Mouse (Mus musculus) 416B (cell line): ENCODE results near the gene Mical3.

ENCODE experiments used
- DNase-seq: peaks from one replicate; pipeline ENCODE4 v3.0.0; 2011; ENCODE audit warnings: low read depth

The Mical3 gene

GRCm38 (mm10) chr6:121084050-121084480 lies 46.7 kb downstream of the Mical3 start:
- peak; percentile 39 for DNase-seq

- DNase-seq, result no peak
These were observed 48.7 kb downstream of the Mical3 start for GRCm38 (mm10) chr6:121082094-121082473.

GRCm38 (mm10) chr6:121081288-121082093 lies 49.3 kb downstream of the Mical3 start:
- no peak for DNase-seq

DNA sequence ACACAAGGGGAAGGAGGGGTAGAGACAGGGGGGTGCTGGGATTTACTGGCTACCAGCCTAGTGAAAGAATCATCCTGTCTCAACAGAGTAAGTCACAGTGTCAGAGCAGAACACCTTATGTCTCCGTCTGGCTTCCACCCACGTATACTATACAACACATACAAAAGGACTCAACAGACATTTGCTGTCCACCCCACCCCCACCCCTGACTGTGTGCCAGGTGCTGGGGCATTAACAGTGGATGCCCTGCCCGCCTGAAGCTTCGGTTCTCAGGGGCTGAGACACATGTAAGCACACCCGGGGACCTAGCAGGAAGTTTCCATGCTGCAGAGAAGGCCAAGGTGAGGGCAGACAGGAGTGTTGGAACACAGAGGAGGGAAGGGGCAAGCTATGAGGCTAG lies 52.6 kb downstream of the Mical3 start:
- no peak for DNase-seq

- DNase-seq, result no peak
These were observed 53.8 kb downstream of the Mical3 start for GRCm38 (mm10) chr6:121076929-121077566.

DNA sequence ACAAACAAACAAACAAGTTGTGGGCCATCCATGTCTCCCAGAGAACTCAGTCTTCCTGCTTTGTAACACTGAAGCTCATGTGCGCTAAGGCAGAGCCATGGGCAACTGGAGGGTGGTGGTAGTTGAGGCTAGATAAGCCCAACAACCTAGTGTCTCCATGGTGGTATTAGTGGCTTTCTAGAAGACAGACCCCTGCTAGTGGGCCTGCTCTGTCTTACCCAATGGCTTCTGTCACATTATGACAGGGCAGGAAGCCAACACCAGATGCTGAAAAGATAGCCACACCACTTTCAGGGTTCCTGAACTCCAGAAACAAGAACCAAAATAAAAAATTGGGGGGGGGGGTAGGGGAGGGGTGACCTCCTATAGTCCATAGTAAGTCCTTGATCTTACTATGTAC lies 55.0 kb downstream of the Mical3 start:
- peak; percentile 90 for DNase-seq

DNA sequence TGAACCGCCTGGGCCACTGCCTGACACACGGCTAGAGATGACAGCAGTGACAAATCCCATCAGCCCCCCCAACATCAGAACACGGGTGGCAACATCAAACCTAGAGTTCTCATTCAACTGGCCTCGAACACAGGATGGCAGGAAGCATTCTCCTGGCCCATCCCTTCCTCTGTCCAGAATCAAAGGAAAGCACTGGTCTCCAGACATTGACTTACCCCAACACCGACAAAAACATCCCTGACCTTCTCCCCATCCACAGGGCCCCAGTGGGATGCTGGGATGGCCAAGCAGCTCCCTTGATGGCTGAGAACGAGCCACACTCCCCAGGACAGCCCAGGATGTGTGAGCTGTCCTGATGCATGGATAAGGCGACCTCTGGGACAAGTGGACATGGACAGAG lies 57.5 kb downstream of the Mical3 start:
- no peak for DNase-seq

- DNase-seq, result peak; percentile 20
These were observed 58.2 kb downstream of the Mical3 start for GRCm38 (mm10) chr6:121072615-121073014.

- peak; percentile 36 for DNase-seq
These were observed 60.1 kb downstream of the Mical3 start for GRCm38 (mm10) chr6:121070584-121071230.

- DNase-seq, result peak; percentile 82
These were observed 61.6 kb downstream of the Mical3 start for GRCm38 (mm10) chr6:121069156-121069555.

- no peak for DNase-seq
These were observed 62.7 kb downstream of the Mical3 start for GRCm38 (mm10) chr6:121068087-121068464.

DNA sequence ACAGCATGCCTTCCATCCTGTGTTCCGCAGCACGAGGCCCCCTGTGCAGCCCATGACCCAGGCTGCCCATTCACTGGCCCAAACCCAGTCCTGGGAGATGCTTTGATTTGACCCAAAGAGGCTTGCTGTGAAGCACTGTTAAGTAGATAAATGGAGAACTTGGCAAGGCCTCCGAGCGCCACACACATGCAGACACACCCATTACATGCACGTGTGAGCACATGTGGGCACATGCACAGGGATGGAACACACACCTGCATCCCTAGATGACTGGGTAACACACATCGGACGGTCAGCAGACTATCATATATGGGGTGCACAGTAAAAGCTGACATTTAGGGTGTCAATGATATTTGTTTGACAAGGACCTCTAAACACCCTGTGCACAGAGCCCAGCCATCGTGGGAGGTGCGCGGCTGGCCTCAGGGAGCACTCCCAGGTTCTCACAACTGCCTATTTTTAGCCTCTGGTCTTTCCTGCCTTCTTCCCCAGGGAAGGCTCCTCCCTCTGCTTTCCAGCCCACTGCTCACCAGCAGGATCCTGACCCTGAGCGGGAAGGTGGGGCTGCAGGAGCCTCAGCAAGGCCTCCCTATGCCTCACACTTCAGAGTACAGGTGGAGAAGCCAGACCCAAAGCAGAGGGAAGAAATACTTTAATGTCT lies 63.2 kb downstream of the Mical3 start:
- DNase-seq, result no peak

DNA sequence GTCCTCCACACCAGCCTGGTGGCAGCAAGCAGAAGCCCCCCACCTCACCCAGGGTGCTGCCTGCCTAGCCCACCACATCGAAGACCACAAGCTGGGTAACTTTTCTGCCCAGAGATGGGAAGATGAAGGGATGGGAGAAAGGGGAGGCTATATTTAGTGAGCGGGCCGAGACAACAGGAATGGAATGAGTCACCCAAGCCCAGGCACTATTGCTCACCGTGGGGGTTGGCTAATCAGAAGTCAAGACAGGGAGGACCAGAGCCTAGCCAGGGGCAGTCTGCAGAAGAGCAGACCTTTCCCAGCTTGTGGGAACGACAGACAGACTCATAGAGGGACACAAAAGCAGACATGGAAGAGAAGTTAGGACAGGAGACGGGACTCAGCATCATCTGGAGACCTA lies 64.0 kb downstream of the Mical3 start:
- peak; percentile 61 for DNase-seq

DNA sequence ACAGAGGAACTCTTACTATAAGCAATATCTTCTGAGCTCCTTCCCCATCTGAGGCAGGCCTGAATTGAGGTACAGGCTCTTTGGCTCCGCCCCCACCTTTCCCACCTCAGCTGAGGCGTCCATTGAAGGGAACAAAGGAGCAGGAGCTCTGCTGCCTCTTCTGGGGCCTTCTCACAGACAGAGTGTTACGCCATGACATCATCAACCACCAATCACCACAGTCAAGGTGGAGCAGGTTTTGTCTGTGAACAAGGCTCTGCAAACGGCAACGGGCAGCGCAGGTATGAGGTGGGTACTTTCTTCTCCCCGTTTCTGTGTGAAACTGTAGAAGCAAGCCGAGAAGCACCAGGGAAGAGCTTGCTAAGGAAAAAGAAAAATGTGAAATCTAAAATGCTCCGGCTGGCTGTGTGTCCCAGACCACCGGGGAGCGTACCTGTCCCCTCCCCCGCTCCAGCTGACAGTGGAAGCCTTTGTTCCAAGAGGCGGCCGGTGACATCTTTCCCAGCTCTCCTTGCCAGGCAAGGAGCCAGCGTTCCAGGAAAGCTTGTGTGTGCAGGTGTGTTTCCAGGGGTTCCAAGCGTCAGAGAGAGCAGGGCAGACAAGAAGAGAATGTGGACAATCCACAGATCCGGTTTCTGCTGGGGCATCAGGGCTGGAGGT lies 66.3 kb downstream of the Mical3 start:
- no peak for DNase-seq

DNA sequence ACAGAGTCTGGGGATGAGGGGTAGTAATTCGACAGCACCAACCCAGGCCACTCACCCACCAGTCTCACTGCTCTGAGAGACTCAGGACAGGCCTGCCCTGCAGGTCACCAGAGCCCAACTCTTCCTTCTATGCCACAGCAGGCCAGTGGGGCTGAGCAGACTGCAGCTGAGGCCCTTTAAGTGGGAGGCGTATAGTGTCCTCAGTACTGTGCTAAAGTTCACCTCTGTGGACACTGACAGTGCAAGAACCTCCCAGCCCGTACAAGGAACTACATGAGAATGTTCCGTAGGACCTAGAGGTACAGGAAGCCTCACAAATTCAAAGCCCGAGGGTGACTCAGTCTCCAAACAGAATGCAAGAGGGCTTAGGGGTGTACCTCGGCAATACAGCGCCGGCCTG lies 67.0 kb downstream of the Mical3 start:
- no peak for DNase-seq

- no peak for DNase-seq
These were observed 67.8 kb downstream of the Mical3 start for GRCm38 (mm10) chr6:121062891-121063408.

- peak; percentile 48 for DNase-seq
These were observed 72.8 kb downstream of the Mical3 start for GRCm38 (mm10) chr6:121058039-121058438.

GRCm38 (mm10) chr6:121057181-121057956 lies 73.4 kb downstream of the Mical3 start:
- DNase-seq, result no peak

GRCm38 (mm10) chr6:121055496-121055895 lies 75.3 kb downstream of the Mical3 start:
- DNase-seq, result peak; percentile 50

DNA sequence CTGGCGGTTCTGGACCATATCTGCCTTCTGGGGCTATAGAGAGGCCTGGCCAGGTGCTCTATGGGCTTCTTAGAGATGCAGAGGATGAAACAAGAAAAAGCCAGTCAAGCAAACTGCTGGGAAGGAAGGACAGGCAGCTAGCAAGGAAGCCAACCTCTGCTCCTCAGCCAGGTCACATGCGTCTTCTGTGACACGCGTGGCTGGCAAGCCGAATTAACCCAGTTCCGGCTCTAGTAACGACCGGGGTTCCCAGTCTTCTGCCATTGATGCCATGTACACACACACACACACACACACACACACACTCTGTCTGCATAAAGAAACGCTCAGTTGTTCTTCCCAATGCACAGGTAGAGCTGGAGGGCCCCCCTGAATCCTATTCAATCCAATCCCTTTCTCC lies 75.9 kb downstream of the Mical3 start:
- DNase-seq, result no peak

GRCm38 (mm10) chr6:121054340-121054739 lies 76.5 kb downstream of the Mical3 start:
- DNase-seq, result no peak
